Mouse (Mus musculus) kidney, adult 2 months (tissue): ENCODE results near the gene Dcbld2.

Experiments
- CTCF ChIP-seq: fragments of 200-500 bp; conservative IDR thresholded peaks from 2 replicates; pipeline ENCODE4 v1.5.1; 2011; ENCODE audit warnings: low read depth, mild to moderate bottlenecking, control low read depth, low read length, moderate library complexity, mixed read lengths; ENCODE audit not compliant: insufficient read depth, insufficient read length
- POLR2A ChIP-seq: fragments of 200-500 bp; IDR thresholded peaks from one replicate; pipeline ENCODE4 v1.6.1; 2011; ENCODE audit warnings: low read depth, low read length, control low read depth

DNA sequence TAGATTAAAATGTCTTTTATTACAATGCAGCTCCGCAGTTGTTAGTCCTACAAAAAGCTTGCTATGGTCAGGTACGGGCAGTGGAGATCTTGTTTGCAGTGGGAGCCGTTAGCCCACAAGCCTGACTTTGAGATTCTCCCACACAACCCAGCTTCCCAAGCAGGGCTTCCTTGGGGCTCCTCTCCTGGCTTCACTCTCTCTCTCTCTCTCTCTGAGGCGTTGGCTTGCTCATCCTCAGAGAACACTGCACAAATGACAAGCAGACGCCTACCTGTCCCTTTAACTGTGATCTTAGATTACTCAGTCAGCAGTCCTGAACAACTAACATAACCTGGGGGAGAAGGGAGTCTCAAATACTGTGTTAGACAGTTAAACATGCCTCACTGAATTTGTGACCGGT lies 79.6 kb downstream of the Dcbld2 start:
- TF ChIP-seq POLR2A: no peak
- no peak for TF ChIP-seq CTCF
